Mouse (Mus musculus): ENCODE measurements around the gene Tacc2. TPM values are rescaled to one million over a fixed set of nuclear protein-coding genes. Genes with fewer than 3 reads are reported as not detected.
A peak's percentile ranks its signal among the peaks of the same experiment; 100 is the strongest.
"Not testable (repeated sequence)": the region's sequence is repeated elsewhere in the genome, so short reads cannot be mapped to it uniquely, and the experiment has no call there.

Gene Tacc2
- total RNA-seq (2015; ENCODE audit: low replicate concordance) (0.72 and 5.0 TPM in 2 replicates), total RNA-seq (2017; ENCODE audit: low replicate concordance) (0.30 and 0.77 TPM in 2 replicates)

DNA sequence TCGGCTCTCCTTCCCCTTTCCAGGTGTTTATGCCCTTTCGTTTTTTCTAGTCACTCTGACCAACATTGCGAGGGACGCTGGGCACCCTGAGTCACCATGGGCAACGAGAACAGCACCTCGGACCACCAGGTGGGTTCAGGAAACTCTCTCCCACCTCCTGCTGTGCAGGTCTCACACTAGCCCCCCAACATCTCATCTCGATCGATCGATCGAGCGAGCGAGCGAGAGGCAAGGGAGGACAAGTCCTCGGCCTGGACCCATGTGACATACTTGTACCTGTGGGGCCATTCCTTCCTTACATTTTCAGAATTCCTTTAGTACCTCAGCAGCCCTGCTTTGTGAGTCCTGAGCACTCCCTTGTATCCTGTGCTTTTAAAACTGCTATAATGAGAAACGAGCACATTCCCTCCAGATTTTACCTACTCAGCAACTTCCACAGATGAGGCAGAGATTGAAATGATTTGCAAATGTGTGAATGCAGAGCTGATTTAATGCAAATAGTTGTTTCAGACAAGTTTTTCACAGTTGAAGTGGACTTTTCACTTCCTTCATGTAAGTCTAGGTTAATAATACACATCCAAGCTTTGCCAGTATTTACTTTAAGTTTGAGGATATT is at the start of gene Tacc2:
TSS of gene Tacc2 (plus strand) at position 51 of the 616 bp plus-strand sequence.
- ATAC-seq (replicated peaks; ENCODE audit: low FRiP score, poor library complexity, severe bottlenecking), result no peak

- not testable (repeated sequence) for ATAC-seq (replicated peaks; ENCODE audit: low FRiP score, poor library complexity, severe bottlenecking)
Measured at GRCm38 (mm10) chr7:130531138-130531537, 46.1 kb upstream of the Tacc2 start.

DNA sequence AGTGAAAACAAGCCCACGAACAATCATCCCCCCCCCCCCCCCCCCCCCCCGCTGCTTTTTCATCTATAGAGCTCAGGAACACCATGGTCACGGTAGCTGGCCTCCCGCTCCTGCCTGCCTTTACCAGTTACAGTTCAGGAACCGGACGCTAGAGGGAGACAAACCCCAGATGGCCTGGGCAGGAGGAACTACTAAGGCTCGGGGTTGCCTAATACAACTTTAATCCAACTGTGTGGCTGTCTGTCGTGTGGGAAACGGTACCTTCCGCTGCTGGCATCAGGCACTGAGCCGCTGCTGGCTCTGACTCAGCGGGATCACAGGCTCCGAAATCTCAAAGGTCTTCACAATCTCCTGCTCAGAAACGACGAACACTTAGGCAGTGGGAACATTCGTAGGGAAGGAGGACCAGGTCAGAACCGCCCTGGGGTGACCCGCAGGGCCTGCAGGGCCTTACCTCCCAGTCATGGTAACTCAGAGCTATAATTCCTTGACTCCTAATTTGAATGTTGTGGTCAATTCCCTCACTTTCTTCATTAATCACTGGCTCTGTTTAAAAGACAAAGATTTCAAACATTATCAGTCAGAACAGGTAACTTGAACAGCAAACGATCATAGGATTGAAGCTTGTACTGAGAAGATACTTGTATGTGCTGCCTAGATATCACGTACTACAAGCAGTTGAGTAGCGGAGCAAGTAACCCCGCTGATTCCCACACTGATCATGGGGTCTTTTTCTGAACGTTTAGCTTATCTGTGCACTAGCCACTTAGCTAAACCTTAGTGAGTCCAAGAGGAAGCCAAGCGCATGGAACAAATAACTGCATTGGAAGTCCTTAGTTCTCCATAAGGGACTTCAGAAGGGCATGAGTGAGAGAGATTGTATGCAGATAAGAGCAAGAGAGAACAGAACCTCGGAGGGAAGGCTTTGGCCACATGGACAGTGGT is 43.6 kb upstream of the Tacc2 start:
- ATAC-seq (replicated peaks; ENCODE audit: low FRiP score, poor library complexity, severe bottlenecking), result peak; percentile 95

- no peak for ATAC-seq (replicated peaks; ENCODE audit: low FRiP score, poor library complexity, severe bottlenecking)
Measured at GRCm38 (mm10) chr7:130535174-130535573, 42.1 kb upstream of the Tacc2 start.

GRCm38 (mm10) chr7:130537068-130537467 is 40.2 kb upstream of the Tacc2 start:
- no peak for ATAC-seq (replicated peaks; ENCODE audit: low FRiP score, poor library complexity, severe bottlenecking)

DNA sequence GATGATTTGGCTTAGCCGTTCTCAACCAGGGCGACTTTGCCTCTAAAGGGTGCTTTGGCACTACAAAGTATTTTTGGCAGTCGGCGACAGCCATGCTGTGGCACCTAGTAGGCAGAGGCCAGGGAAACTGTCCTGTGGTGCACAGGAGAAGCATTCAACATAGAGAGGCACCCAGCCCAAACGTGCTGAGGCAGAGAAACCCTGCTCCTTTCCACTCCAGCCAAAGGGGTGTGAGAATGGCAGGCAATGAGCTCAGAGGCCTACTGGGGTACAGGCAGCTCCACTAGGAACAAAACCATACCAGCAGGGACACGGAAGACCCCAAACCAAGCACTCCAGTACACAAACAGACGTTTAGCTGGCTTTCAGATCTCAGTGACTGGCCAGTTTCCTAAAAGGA is 37.1 kb upstream of the Tacc2 start:
- no peak for ATAC-seq (replicated peaks; ENCODE audit: low FRiP score, poor library complexity, severe bottlenecking)

DNA sequence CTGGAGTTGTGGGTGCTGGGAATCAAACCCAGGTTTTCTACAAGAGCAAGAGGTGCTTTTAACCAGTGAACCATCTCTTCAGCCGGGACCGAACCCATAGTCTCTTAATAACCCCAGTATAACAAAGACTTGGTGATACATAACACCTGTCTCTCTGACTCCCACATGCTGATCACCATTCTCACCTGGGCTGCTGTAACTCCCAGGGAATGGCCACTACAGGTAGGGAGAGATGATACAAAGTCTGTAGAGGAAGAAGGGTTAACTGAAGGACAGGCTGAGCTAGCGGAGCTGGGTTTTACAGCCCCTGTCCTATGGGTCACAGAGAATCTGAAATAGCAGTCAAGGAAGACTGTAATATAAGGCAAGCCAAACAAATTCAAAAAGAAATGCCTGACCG is 34.1 kb upstream of the Tacc2 start:
- ATAC-seq (replicated peaks; ENCODE audit: low FRiP score, poor library complexity, severe bottlenecking), result no peak

- no peak for ATAC-seq (replicated peaks; ENCODE audit: low FRiP score, poor library complexity, severe bottlenecking)
Measured at GRCm38 (mm10) chr7:130545401-130545800, 31.8 kb upstream of the Tacc2 start.

DNA sequence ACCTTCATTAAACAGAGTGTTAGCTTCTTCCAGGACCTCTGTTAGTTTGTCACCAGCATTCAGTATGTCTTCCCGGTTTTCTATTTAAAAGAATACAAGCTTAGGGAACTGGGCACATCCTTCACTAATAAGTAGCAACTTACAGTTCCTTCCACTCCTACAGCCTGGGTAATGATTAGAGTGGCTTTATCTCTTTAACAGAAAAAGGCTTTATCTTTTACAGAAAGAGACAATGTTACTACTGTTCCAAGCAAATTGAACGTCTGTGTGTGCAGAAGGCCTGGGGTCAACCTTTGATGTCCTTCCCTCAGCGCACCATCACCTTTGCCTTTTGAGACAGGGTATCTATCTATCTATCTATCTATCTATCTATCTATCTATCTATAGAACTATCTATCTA is 31.3 kb upstream of the Tacc2 start:
- ATAC-seq (replicated peaks; ENCODE audit: low FRiP score, poor library complexity, severe bottlenecking), result no peak

DNA sequence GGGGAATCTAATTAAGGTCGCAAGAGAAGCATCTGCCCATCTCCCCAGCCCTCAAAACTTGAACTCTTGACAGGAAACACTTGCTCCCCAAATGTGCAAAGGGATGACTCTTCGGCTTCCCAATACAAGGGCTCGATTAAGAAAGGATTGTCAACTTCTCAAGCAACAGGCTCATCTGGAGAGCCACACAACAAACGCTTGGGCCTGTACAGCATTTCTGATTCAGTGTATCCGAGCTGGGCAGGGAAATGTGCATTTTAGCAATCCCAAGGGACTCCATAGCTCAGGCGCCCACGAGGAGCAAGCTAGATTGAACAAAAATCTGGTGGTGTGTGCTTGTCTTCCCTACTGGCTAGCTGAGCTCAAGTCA is 30.8 kb upstream of the Tacc2 start:
- ATAC-seq (replicated peaks; ENCODE audit: low FRiP score, poor library complexity, severe bottlenecking), result peak; percentile 29

DNA sequence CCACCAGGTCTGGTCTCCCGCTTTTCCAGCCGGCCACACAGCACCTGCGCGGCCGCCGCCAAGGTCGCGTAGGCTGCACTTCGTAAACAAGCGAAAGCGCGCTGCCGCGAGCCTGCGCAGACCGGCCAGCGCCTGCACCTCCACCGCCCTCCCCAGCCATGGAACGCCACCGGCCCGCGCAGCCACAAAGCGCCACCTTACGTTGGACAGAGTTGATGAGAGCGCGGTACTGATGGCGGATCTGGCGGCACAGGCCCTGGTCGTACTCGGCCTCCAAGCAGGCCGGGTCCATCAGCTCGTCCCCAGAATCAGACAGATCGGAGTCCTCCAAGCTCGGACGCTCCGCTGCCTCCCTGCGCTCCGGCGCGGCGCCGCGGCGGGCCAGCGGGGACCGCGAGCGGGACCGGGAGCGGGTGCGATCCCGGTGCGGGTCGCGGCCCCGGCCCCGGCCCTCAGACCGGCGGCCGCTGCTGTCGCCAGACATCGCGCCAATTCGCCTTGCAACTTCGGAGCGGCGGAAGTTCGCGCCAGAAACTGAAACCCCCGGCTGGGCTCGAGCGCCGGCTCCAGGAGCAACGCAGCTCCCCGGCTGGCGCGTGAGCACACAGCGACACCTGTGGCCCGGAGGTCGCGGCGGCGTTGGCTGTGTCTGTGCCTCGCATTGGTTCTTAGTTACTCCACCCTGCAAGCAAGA is 30.3 kb upstream of the Tacc2 start:
- ATAC-seq (replicated peaks; ENCODE audit: low FRiP score, poor library complexity, severe bottlenecking), result peak; percentile 91

GRCm38 (mm10) chr7:130547635-130548175 is 29.5 kb upstream of the Tacc2 start:
- no peak for ATAC-seq (replicated peaks; ENCODE audit: low FRiP score, poor library complexity, severe bottlenecking)

DNA sequence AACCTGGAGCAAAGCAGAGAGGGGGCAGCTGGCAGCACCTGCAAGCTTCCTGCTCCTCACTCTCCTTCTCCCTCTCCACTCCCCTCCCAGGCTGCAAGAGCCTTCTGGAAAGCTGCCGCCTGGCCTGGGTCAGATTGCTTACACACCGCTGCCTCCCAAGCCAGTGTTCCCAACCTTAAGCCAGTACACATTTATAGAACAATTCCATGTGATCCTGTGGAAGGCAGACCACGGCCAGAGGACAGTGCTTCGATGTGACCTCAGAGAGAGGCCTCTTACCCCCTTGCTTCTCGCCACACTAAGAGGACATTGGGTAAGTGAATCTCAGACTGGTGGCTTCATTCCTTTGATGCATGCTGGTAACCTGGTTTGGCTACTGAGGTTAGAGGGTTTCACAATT is 24.5 kb upstream of the Tacc2 start:
- ATAC-seq (replicated peaks; ENCODE audit: low FRiP score, poor library complexity, severe bottlenecking), result no peak

DNA sequence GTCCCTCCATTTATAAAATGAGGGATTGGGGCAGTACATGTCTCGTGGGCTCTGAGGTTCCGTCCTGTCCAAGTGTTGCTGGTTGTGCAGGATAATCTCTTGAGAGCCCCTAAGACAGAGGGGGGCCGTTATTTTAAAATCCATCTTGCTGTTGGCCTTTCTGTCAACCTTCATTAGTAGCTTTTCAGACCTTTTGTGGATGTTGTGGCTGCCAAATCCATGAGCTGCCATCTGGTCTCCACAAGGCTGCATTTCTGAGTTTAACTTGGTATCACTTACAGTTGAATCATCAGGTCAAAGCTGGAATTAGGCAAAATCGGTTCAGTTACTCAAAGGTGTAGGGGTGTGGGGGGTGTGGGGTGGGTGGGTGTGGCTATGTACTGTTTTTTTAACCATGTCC is 23.9 kb upstream of the Tacc2 start:
- ATAC-seq (replicated peaks; ENCODE audit: low FRiP score, poor library complexity, severe bottlenecking), result no peak

- no peak for ATAC-seq (replicated peaks; ENCODE audit: low FRiP score, poor library complexity, severe bottlenecking)
Measured at GRCm38 (mm10) chr7:130555597-130555996, 21.6 kb upstream of the Tacc2 start.

- no peak for ATAC-seq (replicated peaks; ENCODE audit: low FRiP score, poor library complexity, severe bottlenecking)
Measured at GRCm38 (mm10) chr7:130558592-130558991, 18.6 kb upstream of the Tacc2 start.

DNA sequence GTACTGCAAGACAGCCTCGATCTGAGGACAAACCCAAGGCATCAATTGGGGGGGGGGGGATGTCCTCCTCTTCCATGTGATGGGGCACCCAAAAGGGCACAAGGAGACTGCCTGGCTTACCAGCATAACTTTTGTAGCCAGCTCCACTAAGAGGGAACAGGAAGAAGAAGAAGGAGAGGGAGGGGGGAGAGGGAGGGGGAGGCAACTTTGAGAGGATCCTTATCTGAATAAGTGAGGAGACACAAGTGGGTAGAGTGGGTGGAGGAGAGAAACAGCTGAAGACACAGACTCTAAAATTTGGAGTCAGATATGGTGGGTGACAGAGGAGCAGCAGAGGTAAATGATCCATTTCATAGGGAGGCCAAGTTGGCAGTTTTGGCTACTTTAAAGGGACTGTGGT is 16.3 kb upstream of the Tacc2 start:
- ATAC-seq (replicated peaks; ENCODE audit: low FRiP score, poor library complexity, severe bottlenecking), result no peak

GRCm38 (mm10) chr7:130563276-130563675 is 14.0 kb upstream of the Tacc2 start:
- ATAC-seq (replicated peaks; ENCODE audit: low FRiP score, poor library complexity, severe bottlenecking), result no peak

DNA sequence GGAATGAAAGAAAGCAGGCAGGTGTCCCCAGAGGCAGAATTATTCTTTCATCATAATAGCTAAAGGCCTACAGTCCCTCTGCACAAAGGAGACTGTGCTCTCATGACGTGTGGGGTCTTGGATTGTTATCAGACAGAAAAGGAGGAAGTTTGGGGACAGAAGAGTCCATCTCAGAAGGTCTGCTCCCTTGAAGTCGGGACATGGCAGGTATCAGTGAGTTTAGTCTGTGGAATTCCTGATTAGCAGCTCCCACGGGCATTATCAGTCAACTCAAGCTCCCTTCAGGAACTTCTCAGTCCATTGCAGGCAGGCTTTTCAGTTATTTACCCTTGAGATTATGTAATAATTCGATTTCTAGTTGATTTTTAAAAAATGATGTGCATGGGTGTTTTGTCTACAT is 13.4 kb upstream of the Tacc2 start:
- ATAC-seq (replicated peaks; ENCODE audit: low FRiP score, poor library complexity, severe bottlenecking), result no peak

DNA sequence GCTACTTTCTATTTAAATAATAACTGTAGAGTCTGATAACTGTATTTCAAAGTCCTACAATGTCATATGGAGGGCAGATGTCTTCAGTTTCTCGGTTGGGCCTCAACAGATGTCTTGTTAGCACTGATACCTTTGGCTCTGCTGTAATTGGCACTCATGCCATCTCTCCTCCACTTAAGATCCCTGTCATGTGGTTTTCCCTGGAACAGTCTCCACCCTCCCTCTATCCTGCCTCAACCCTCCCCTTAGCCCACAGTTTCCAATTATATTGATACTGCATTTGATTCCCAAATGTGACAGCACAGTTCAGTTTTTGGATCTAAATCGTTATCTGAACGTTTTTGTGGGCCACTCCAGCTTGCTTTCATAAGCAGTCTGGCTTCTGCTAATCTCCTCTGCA is 12.6 kb upstream of the Tacc2 start:
- no peak for ATAC-seq (replicated peaks; ENCODE audit: low FRiP score, poor library complexity, severe bottlenecking)
